Mouse (Mus musculus) erythroblast, embryonic 14.5 days (primary cell): ENCODE data around the gene Fkbp14. TPM values are rescaled to one million over a fixed set of nuclear protein-coding genes. Genes with fewer than 3 reads are reported as not detected.

ENCODE experiments used
- H3K27me3 ChIP-seq: 2 replicates; pipeline ENCODE4 v1.6.1; 2012; ENCODE audit warnings: inconsistent platforms; ENCODE audit not compliant: control insufficient read depth
- H3K36me3 ChIP-seq: 2 replicates; pipeline ENCODE4 v1.6.1; 2012; ENCODE audit warnings: mild to moderate bottlenecking, inconsistent platforms; ENCODE audit not compliant: control insufficient read depth
- H3K4me1 ChIP-seq: 2 replicates; pipeline ENCODE4 v1.6.1; 2012; ENCODE audit warnings: inconsistent platforms; ENCODE audit not compliant: control insufficient read depth
- H3K4me3 ChIP-seq: replicated peaks from 2 replicates; pipeline ENCODE3; 2012; ENCODE audit warnings: moderate library complexity, mild to moderate bottlenecking, inconsistent platforms
- H3K9me3 ChIP-seq: 2 replicates; pipeline ENCODE4 v1.6.1; 2012; ENCODE audit warnings: low read length, inconsistent platforms, mixed read lengths; ENCODE audit not compliant: control insufficient read depth
- GATA1 ChIP-seq: IDR thresholded peaks from 2 replicates; pipeline ENCODE4 v1.6.1; 2012; ENCODE audit warnings: low read length, inconsistent platforms, mixed read lengths
- TAL1 ChIP-seq: IDR thresholded peaks from 3 replicates; pipeline ENCODE4 v1.6.1; 2012; ENCODE audit warnings: low read length, inconsistent platforms, mixed read lengths
- polyA plus RNA-seq: library from polyadenylated mRNA; stranded (reverse); fragments of >175 nt; gene quantifications from 2 replicates; pipeline ENCODE4 v1.2.3, GENCODE M21; 2012

The Fkbp14 gene
- polyA plus RNA-seq, 1 experiment: not detected

GRCm38 (mm10) chr6:54592938-54593535 lies 4.1 kb downstream of the Fkbp14 start:
- Histone ChIP-seq H3K4me1 (peaks cover 43% of the 10 kb centered on the region), H3K27me3 (peaks cover 8% of the 10 kb centered on the region), H3K4me3 (peak overlapping the region; percentile 81), H3K9me3 (no peaks in the 10 kb centered on the region), H3K36me3 (peaks cover 4% of the 10 kb centered on the region)
- TF ChIP-seq TAL1 (no peak), GATA1 (no peak)

GRCm38 (mm10) chr6:54591778-54592177 lies 5.3 kb downstream of the Fkbp14 start:
- Histone ChIP-seq H3K27me3 (peaks cover 8% of the 10 kb centered on the region), H3K4me3 (no peak overlapping the region)

GRCm38 (mm10) chr6:54590691-54591090 lies 6.4 kb downstream of the Fkbp14 start:
- Histone ChIP-seq H3K27me3 (peaks cover 5% of the 10 kb centered on the region), H3K4me3 (no peak overlapping the region), H3K9me3 (no peaks in the 10 kb centered on the region), H3K4me1 (peaks cover 39% of the 10 kb centered on the region), H3K36me3 (peaks cover 4% of the 10 kb centered on the region)
- TF ChIP-seq TAL1 (no peak), GATA1 (no peak)

More at GRCm38 (mm10) chr6:54591778-54592177, 5.3 kb downstream of the Fkbp14 start:
- Histone ChIP-seq H3K9me3 (no peaks in the 10 kb centered on the region), H3K36me3 (peaks cover 4% of the 10 kb centered on the region), H3K4me1 (peaks cover 43% of the 10 kb centered on the region)
- TF ChIP-seq TAL1 (no peak), GATA1 (no peak)

- Histone ChIP-seq H3K9me3 (no peaks in the 10 kb centered on the region), H3K36me3 (peaks cover 4% of the 10 kb centered on the region), H3K4me3 (no peak overlapping the region), H3K4me1 (peaks cover 15% of the 10 kb centered on the region), H3K27me3 (no peaks in the 10 kb centered on the region)
- no peak for TF ChIP-seq GATA1
These were observed 8.9 kb downstream of the Fkbp14 start for GRCm38 (mm10) chr6:54588212-54588611.

GRCm38 (mm10) chr6:54587683-54588082 lies 9.4 kb downstream of the Fkbp14 start:
- H3K4me3 ChIP-seq: no peak overlapping the region
- peaks cover 7% of the 10 kb centered on the region for H3K36me3 ChIP-seq
- TF ChIP-seq TAL1: no peak
- TF ChIP-seq GATA1: no peak
- H3K9me3 ChIP-seq: no peaks in the 10 kb centered on the region
- peaks cover 11% of the 10 kb centered on the region for H3K4me1 ChIP-seq
- no peaks in the 10 kb centered on the region for H3K27me3 ChIP-seq

GRCm38 (mm10) chr6:54586911-54587310 lies 10.2 kb downstream of the Fkbp14 start:
- H3K9me3 ChIP-seq: no peaks in the 10 kb centered on the region

GRCm38 (mm10) chr6:54586175-54586574 lies 10.9 kb downstream of the Fkbp14 start:
- Histone ChIP-seq H3K36me3 (peaks cover 7% of the 10 kb centered on the region), H3K4me1 (no peaks in the 10 kb centered on the region; the same call in 1 of the 2 replicates), H3K4me3 (no peak overlapping the region), H3K9me3 (no peaks in the 10 kb centered on the region), H3K27me3 (no peaks in the 10 kb centered on the region)
- TF ChIP-seq GATA1 (no peak), TAL1 (no peak)

More at GRCm38 (mm10) chr6:54586911-54587310, 10.2 kb downstream of the Fkbp14 start:
- Histone ChIP-seq H3K36me3 (peaks cover 7% of the 10 kb centered on the region), H3K4me1 (peaks cover 5% of the 10 kb centered on the region), H3K27me3 (no peaks in the 10 kb centered on the region), H3K4me3 (no peak overlapping the region)
- TF ChIP-seq TAL1 (no peak), GATA1 (no peak)

GRCm38 (mm10) chr6:54573218-54573955 lies 23.7 kb downstream of the Fkbp14 start:
- Histone ChIP-seq H3K4me3 (no peak overlapping the region), H3K27me3 (no peaks in the 10 kb centered on the region), H3K9me3 (no peaks in the 10 kb centered on the region), H3K36me3 (no peaks in the 10 kb centered on the region), H3K4me1 (no peaks in the 10 kb centered on the region)
- no peak for TF ChIP-seq TAL1
- TF ChIP-seq GATA1: no peak

GRCm38 (mm10) chr6:54569776-54570175 lies 27.3 kb downstream of the Fkbp14 start:
- Histone ChIP-seq H3K4me1 (no peaks in the 10 kb centered on the region), H3K36me3 (no peaks in the 10 kb centered on the region), H3K9me3 (no peaks in the 10 kb centered on the region; the same call in 1 of the 2 replicates), H3K27me3 (peaks cover 31% of the 10 kb centered on the region), H3K4me3 (no peak overlapping the region)
- TF ChIP-seq TAL1 (no peak), GATA1 (no peak)
